Mouse (Mus musculus) left cerebral cortex, postnatal 10 days (tissue): ENCODE measurements at regions not wholly inside any gene's neighbourhood (a gene's known extent, or its start where the extent isn't known, plus 50 kb on each side); places are given as distances from the start of the nearest gene placed in this dataset.
"Not testable (repeated sequence)": the region's sequence is repeated elsewhere in the genome, so short reads cannot be mapped to it uniquely, and the experiment has no call there.

Experiments
- DNase-seq, 2 experiments: peaks; one replicate each; pipeline ENCODE4 v3.0.0; 2021 to 2022; ENCODE audit warnings: low spot score in 2 of 2, mixed read lengths in 1 of 2; ENCODE audit errors: extremely low spot score in 1 of 2
- intact Hi-C: fragments of 180-260 bp; cut with DNase I; formaldehyde crosslinking; loops from one replicate; pipeline ENCODE4 v1.15.1; 2025

DNA sequence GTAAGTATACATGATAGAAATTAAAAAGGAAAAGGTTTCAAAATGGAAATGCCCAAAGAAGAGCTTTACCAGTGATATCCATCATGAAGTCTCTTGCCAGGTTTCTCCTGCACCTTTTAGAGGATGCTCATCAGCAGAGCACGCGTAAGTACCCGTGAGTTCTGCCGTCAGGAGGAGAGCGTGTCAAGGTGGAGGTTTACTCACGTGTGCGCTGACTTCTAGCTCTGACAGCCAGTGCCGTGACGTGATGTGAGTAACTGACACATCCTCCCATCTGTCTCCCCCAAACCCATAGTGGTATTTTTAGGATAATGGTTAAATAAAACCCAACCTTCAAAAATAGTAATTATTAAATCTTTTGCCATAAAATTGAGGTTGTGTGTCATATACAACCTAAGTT is 55.3 kb downstream of the Adra2a start:
- no peak for DNase-seq
- intact Hi-C loops, result no loop called here

DNA sequence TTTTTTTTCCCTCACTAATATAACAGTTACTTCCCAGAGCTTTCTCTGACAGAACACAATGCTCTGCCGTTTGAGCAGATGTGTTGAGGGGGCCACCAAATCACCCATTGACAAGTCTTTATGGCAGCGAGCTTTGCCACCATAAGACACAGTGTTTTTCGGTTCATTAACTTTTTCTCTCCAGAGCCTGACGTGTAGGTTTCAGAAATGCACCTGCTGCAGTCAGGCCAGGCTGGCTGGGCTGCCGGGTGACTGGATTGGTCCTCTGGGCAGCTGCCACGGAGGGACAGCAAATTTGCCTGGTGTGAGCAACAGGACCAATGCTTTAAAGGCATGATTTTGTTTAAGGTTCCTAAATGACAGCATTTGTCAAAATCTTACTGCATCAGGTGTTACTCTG is 55.8 kb downstream of the Adra2a start:
- intact Hi-C loops, result no loop called here
- no peak for DNase-seq

GRCm38 (mm10) chr19:54106571-54106970 is 62.6 kb downstream of the Adra2a start:
- no peak for DNase-seq
- intact Hi-C loops, result no loop called here

DNA sequence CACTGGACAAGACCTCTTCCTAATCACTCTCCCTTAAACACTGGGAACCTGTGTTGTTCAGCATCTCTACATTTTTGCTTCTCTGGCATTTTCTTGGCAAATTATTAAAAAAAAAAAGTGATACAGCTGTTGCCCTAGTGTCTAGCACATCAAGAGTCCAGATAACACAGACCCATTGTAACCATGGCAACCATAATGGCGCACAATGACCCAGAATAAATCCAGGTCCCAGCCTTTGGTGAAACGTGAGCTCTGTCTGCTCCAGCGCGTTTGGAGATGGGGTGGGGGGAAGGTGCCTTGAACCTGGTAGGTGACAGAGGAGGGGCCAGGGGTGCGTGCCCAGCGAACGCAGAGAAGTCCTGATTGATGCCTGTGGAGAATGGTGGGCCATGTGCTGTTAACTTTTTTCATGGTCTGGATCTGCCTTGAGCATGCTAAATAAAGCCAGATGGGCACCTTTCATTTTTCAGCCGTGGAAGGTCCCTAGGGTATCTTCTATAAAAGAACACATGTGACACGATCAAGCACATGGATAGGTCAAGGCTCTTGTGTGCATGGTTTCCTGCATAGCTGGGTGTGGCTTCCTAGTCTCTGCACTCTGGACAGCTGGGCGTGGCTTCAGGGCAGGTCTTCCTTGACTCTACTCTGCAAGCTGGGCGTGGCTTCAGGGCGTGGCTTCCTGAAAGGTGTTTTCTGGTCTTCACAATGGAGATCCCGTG is 63.3 kb downstream of the Adra2a start:
- intact Hi-C loops, result no loop called here
- DNase-seq, result peak in 1 of 2 experiments; percentile 33

DNA sequence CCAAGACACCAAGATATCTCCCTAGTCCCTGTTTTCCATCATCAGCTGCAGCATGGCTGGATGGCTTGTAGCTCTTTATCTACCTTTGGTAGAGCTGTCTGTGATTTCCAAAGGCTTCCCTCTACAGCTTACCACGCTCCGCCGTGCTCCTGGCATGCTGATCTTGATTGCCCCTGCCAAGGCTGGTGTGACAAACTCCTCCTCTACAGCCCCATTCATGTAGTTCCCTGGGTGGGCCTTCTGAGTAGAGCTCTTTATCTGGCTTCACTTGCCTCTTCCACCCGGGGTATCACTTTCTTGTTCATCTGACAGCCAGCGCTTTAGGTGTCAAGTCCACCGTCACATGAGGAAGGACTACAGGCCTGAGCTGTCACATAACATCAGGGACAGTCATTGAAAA is 66.1 kb downstream of the Adra2a start:
- intact Hi-C loops, result no loop called here

GRCm38 (mm10) chr19:54112691-54113090 is 68.7 kb downstream of the Adra2a start:
- DNase-seq, result no peak
- intact Hi-C loops, result no loop called here

More for the DNA sequence above, 66.1 kb downstream of the Adra2a start:
- no peak for DNase-seq

DNA sequence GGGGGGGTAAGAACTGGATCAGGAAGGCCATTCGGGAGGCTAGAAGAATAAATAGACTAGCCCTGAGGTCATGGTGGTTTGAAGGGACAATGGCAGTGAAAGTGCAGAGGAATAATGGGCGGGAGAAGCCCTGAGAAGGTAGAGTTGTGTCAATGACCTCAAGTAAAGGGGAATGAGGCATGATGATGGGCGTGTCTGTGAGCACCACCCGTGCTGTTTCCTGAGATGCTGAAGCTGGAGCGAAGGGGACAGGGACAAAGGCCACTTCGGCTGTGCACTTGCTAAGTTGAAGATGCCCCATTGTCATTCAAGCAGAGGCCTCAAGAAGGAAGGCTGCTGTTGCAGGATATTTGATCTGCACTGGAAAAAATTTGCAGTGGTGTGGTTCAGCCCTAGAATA is 69.5 kb downstream of the Adra2a start:
- DNase-seq, result no peak
- intact Hi-C loops, result no loop called here

DNA sequence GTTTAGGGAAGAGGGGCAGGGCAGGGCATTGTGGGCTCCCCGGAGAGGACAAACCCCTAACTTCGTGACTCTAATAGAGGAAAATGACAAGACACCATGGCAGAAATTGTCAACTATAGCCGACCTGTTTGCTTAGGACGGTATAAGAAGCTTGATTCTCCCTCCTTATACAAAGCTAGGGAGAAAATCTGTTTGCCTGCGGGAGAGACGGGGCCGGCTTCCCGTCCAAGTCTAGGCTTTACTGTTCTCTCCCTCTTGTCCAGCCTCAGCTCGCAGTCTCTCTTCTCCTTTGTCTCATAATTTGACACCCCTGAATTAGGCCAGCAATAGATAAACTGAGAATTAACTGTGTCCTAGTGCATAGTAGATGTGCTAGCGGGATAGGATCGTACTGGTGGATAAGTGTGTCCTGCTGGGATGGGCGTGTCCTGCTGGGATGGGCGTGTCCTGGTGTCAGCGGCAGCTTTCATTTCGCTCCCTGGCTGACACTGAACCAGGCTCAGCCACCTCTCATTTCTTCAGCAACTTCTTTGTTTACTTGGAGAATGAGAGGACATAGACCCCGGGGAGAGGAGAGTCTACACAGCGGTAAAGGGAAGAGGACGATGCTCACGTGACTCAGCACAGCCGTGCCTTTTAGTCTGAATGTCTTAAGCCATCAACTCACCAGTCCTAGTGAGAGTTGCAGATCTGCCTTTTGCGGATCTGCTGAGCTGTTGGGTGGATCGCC is 70.8 kb downstream of the Adra2a start:
- peak in 1 of 2 experiments; percentile 70 for DNase-seq
- intact Hi-C loops, result no loop called here

DNA sequence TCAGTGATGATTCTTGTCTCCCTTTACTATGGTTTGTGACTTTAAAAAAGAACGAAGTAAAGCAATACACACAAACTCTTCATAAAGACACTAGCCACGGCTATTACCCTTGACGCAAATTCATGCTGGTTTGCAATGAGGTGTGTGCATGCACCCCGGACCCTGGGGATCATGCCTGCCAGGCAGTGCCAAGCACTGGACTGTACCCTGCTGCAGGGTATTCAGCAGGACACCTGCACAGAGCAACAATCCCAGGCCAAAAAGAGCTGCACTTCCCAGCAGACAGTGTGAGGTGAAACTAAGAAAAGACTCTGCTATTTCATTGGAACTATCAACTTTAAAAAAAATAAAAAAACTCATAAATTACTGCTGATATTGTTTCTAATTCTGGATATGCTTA is 71.4 kb downstream of the Adra2a start:
- no peak for DNase-seq
- intact Hi-C loops, result no loop called here

GRCm38 (mm10) chr19:54116829-54117228 is 72.9 kb downstream of the Adra2a start:
- no peak for DNase-seq
- intact Hi-C loops, result no loop called here

- intact Hi-C loops, result no loop called here
- no peak for DNase-seq
Observed at GRCm38 (mm10) chr19:54117676-54118075, 73.7 kb downstream of the Adra2a start.

- intact Hi-C loops, result no loop called here
- DNase-seq, result no peak
Observed at GRCm38 (mm10) chr19:54123586-54123985, 79.6 kb downstream of the Adra2a start.

- DNase-seq, intact Hi-C loops: not testable (repeated sequence)
Observed at GRCm38 (mm10) chr19:54151766-54152165, 107.8 kb downstream of the Adra2a start.

DNA sequence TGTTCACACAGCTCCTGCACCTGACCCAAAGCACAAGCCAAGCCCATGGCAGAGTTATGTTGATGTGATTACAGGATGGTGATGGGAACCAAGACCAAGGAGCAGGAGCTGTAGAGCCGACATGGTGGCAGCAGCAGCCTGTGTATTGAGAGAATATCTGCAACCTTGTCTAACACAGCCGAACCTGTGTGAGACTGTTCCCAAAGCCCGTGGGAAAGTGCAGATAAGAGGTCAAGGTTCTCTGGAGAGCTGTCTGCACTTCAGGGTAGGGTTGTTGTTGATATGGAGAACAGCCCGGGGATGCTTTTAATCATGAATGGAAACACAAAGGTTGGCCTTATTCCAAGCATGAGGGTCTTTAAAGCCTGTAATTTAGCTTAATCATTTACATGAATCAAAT is 110.4 kb downstream of the Adra2a start:
- intact Hi-C loops, result no loop called here
- DNase-seq, result no peak

DNA sequence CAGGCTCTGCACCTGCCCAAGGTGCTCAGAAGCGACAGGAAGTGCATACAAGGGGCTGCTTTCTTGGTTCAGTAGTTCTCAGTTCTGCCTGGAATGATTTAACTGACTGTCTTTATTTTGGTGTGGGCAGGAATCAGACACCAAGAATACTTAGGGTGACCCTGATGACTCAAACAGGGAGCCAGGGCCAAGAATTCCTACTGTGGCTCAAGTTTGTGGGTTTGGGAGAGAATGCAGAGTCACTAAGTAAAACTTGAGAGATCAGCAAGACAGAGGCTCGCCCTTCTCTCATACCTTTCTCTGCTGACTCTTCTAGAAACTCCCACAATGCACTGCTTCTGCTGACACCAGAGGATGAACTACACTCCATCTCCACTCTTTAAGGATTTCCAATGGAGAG is 126.4 kb downstream of the Adra2a start:
- DNase-seq, result no peak
- intact Hi-C loops, result no loop called here

DNA sequence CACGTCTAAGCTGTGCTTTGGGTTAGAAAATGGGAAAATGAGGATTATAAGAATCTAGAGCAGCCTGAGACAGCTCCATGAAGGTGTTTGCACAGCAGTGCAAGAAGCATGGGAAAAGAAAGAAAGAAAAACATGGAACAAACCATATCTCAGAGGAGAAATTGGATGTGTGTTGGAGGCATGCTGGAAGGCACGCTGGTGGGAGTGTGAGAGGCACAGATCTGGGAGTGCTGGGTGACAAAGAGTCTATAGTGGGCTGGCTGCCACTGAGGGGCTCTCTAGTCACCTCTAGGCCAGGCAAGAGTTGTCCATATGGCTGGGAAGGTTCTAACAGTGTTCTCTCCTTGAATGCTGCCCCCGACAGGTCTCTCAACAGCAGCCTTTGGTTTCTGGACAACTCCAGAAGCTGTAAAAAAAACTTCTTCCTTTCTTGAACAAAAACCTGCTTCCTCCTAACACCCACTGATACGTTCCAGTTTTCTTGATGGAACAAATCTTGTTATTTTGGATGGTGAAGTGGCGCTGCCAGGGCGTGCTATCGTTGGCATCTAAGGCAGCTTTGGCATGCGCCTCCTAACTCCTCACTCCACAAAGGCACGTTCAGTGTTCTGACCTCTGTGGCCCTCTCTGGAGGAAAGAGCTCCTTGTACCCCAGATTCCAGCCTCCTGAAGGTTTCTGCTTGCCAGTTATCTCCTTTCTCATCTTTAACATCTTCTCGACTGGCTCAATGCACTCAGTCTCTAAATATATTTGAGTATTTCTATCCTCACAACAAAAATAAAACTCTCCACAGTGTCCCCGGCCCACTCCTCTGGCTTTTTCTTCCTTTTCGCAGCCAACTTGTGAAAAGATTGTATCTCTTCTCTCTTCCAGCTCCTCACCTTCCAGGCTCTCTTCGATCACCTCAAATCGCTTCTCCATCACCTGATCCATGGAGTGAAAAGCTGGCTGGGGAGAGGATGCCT is 130.4 kb downstream of the Adra2a start:
- intact Hi-C loops, result loop anchor here (5.0 kb wide), 1 partner anchor 127 kb away; no protein-coding TSS in a partner anchor
- DNase-seq, result no peak

- intact Hi-C loops, result loop anchor here (5.0 kb wide), 1 partner anchor 128 kb away; no protein-coding TSS in a partner anchor
- DNase-seq, result no peak
Observed at GRCm38 (mm10) chr19:54175766-54176165, 131.8 kb downstream of the Adra2a start.

- DNase-seq, result no peak
Observed at GRCm38 (mm10) chr19:54177491-54177890, 133.5 kb downstream of the Adra2a start.

DNA sequence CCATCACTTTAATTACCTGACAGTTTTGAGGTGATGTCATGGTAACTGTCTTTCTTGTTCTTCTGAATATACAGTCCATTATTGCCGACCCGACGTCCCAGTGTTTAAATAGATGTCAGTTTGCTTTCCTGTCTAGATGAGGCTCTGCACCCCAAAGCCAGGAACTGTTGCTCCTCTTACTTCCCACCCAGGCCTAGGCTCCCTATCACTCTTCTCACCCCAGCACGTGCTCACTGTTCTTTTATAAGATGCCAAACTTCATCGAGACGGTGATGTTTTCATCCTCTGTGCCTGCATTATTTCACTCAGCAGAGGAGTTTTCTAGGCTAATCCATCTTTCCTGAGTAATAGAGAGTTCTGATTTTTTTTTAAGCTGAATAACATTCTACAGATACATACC is 156.5 kb downstream of the Adra2a start:
- intact Hi-C loops, result no loop called here
- DNase-seq, result no peak

More at GRCm38 (mm10) chr19:54177491-54177890, 133.5 kb downstream of the Adra2a start:
- intact Hi-C loops, result loop anchor here (5.0 kb wide), 1 partner anchor 130 kb away; no protein-coding TSS in a partner anchor
